Mouse (Mus musculus) A20 (cell line): ENCODE data around the gene Acap2.

Experiments used
- DNase-seq: peaks from one replicate; pipeline ENCODE4 v3.0.0-alpha.2; 2011; ENCODE audit warnings: low read depth, low spot score

Gene Acap2

DNA sequence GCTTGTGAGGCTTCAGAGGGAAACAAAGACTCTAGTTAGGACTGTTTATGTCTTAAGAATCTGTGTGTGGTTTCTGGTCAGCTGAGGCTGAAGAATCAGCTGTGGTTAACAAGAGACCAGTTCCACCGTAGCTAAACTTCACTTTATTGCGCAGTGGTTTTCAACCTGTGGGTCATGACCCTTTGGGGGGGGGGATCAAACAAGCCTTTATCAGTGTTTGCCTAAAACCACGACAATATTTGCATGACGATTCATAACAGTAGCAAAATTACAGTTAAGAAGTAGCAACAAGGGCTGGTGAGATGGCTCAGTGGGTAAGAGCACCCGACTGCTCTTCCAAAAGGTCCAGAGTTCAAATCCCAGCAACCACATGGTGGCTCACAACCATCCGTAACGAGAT, 4.7 kb upstream of the Acap2 start:
- no peak for DNase-seq

DNA sequence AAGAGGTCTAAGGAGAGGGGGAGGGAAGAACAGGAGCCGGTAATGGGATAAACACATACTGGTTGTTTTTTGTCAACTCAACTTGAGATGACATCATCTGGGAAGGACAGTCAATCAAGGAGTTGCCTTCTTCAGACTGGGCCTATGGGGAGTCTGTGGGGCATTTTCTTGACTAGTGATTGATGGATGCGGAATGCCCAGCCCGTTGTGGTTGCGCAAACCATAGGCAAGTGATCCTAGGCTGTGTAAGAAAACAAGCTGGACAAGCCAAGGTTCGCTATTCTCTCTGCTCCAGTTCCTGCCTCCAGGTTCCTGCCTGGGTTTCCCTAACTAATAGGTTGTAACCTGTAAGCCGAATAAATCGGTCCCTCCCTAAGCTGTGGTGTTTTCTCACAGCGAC, 4.1 kb upstream of the Acap2 start:
- DNase-seq = no peak

DNA sequence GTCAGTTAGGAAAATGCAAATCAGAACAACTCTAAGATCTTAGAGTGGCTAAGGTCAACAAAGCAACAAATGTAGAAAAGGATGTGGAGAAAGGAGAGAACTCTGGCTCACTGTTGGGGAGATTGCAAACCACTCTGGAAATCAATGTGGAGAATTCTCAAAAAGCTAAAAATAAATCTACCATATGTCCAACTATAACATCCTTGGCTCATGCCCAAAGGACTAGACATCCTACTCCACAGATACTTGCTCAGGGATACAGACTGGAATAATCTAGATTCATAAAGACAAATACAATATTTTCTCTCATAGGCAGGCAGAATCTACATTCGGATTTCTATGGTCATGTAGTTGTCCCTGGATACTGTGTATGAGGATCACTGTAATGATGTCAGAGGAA, 3.2 kb upstream of the Acap2 start:
- no peak for DNase-seq

DNA sequence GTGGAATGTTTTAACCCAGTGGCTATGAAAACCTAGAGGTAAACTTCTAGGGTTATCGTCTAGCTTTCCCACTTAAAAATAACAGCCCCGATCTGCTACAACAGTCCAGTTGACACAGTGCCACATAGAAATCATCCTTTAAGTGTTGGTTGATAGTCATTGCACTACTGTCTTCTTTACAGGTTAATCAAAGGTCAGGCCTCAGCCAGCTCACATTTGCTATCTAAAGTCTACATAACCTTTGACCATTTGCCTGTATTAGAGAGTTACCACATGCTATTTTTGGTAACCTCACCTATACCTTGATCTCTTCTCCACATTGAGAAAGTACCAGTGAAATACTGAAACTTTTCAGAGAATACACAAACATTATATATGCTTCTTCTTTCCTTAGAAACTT, 659 bp upstream of the Acap2 start:
- no peak for DNase-seq

DNA sequence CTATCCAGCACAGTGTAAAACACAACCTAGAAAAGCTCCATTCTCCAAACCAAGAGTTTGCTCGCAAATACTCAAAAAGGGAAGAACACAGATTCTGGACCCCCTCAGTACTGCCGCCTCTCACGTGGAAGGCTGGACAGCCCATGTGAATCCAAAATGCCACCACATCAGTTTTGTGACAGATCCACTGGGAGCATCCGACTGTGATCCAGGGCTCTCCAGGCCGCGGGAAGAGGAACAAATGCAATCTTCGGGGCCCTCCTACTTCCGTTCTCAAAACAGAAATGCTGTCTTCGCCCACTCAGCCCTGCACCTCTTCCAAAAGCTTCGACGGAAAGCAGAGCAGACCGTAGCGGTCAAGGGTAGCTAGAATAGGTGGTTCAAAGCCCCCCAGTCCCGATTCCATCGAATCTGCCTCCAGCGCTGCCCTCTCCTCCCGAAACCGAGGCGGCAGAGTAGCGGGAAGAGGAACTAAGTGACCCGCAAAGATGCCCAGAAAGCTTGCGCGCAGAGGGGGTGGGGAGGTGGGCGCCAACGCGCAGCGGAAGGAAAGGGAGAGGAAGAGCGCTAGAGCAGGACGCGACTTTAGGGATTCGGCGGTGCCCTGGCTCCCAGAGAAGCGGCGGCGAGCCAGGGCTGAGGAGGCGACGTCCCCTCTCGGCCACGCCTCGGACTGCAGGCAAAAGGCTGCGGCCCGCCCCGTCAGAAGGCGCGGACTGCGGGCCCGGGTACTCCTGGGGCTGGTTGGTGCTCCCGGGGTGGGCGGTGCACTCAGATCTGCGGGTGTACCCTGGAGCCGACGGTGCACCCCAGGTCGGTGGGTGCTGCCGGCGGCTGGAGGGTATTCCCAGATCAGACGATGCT, 887 bp downstream of the Acap2 start:
- DNase-seq = peak; percentile 81

DNA sequence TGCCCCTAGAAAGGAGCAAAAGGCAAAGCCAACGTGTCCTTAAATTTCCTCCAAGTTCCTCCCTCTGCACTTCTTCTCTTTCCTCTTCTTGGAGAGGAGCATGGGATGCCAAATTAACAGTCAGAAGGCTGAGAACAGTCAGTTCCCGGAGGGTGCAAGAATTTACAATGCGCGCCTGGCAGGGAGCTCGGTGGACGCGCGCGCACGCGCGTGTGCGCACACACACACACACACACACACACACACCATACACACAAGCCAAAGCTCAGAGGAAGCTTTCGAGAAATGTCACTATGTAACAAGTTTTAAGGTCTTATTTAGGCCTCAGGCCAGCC, 1.5 kb downstream of the Acap2 start:
- DNase-seq = no peak

DNA sequence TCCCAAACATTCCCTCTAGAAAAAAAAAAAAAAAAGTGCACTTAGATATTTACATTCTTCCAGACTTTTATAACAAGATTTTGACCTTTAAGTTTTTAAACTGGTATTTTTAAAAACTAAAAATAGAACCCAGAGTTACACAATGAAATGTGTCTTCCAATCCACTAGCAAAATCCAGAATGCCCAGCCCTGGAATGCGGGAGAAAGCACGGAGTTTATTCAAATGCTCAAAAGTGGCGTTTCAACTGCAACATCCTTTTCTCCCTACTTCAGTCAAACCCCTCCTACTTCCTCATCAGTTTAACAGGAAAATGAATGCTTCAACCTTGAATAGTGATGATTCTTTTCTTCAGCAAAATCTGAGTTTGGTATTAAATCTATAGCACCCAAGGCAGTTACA, 4.1 kb downstream of the Acap2 start:
- no peak for DNase-seq

DNA sequence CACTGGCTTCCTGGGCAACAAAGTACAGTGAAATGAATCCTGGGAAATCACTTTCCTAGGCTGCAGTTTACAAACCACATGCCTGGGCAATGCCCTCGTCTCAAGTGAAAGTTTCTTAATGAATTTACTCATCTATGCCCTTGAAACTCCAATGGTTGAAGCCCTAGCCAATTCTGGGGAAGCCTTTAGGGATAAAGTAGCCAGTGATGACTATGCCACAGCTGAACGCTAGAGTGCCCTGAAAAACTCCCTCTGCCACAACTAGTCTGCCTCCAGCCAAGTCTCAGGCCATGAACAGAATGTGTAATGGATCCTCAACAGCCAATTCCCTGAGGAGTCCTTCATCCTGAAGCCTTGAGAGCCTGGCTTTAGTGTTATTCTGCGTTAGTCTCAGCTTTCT, 8.5 kb downstream of the Acap2 start:
- no peak for DNase-seq

DNA sequence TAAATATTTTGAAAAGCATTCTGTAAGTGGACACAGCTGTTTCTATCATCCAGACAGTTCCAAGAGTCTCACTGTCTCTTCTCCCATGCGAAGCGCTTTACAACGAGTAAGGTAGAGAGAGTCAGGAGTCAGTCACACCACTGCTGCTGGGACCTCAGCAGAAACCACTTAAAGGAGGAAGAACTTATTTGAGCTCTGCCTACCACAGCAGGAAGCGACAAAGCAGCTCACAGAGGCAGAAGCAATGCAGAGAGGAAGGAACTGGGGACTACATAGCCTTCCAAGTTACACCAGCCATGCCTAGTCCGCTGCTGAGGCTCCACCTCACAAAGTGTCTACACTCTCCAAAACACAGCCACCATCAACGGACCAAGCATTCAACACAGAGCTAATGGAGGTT, 9.2 kb downstream of the Acap2 start:
- peak; percentile 86 for DNase-seq

DNA sequence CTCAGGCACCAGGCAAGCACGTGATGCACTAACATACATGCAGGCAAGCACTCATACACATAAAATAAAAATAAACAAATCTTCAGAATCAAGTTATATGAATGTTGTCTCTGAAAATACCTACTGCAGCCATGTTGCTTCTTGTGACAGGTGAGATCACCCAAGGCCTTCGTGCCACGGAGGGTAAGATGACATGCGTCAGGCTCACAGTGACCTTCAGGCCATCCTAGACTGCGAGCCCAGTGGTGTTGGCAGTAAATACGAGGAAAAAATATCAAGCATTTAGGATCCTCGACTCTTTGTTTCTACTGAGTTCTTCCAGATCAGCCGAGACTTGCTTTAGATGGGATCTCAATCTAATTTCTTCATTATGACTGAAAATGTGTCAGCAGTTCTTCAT, 10.6 kb downstream of the Acap2 start:
- DNase-seq = no peak

DNA sequence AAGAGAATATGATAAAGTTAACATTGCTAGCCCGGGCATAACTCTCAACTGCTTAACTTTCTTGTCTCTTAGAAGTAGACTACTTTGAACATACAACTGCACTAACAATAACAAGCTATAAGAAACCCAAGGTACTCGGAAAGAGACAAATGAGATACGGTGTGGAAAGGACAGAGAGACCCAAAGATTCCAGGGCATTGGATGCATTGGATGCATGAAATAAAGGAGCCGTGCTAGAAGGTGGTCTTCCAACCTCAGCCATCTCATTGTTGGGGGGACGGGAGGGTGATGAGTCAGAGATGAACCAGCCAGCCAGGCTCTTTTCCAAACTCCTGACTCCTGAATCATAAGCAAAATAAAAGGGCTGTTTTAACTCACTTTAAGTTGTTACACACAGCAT, 11.8 kb downstream of the Acap2 start:
- DNase-seq = peak; percentile 36

DNA sequence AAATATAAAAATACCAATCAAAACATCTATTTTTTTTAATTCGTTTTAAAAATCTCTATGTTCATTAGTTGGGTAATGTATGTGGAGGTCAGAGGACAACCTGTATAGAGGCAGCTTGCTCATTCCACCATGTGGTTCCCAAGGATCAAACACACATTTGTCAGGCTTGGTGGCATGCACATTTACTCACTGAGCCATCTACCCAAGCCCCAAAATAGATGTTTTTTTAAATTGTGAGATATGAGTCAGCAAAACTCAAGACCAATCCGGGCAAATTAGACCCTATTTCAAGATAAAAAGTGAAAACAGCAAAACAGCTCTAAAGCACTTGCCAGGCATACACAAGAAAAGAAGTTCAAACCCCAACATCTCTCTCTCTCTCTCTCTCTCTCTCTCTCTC, 12.2 kb downstream of the Acap2 start:
- peak; percentile 47 for DNase-seq

DNA sequence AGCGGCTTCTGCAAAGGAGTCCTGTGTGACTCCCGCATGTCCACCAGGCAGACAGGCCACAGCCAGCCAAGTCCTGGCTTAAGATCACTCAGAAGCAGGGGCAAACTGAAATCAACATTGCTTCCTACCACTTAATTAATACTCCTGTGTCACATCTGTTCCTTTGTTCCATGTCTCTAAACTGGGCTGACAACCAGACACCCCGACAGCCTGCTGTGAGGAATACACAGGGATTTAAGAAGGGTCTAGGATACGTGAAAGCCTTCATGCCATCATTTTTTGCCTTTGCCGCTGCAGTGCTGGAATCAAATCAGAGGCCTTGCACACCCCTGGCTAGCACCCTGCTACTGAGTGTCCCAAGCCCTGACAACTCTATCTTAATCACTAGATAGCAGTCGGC, 12.8 kb downstream of the Acap2 start:
- DNase-seq = no peak

DNA sequence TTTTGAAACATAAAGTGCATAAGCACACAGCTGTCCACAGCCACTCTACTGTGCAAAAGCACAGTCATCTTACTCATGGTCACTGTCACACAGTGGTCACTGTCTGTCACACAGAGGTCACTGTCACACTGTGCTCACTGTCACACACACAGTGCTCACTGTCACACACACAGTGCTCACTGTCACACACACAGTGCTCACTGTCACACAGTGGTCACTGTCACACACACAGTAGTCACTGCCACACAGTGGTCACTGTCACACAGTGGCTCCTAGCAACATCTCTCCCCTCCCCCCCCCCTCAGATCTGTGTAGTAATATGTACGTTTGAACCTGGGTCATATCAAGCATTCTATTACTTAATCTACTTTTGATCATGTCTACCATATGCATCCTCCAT, 13.9 kb downstream of the Acap2 start:
- DNase-seq = no peak

DNA sequence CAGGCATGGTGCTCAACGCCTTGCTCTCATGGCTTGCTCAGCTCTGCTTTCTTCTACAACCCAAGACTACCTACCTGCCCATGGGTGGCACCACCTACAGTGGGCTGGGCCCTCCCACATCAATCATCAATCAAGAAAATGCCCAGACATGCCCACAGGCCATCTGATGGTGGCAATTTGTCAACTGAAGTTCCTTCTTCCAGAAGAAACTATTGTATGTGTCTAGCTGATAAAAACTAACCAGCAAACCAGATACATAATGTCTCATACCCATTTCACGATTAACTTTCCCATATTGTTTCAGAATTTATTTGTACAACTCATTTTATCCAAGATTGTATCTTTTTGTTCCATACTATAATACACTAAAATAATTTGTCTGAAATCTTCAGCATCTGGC, 15.3 kb downstream of the Acap2 start:
- DNase-seq = no peak

DNA sequence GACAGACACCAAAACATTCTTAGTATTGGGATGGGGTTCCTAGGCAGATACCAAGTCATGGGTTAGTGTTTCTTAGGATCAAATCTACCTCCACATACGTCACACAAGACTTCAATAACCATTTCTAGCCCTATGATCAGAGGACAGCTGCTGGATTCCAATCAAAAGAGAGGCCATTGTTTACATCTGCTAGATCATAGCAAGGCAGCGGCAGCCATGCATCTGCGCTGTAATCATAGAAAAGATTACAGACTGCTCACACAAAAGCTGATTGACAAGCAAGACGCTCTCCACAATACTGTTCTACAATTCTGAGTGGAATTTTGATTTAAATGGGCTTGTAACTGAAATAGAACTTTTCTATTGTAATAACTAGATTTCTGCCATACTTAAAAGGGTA, 16.3 kb downstream of the Acap2 start:
- no peak for DNase-seq

DNA sequence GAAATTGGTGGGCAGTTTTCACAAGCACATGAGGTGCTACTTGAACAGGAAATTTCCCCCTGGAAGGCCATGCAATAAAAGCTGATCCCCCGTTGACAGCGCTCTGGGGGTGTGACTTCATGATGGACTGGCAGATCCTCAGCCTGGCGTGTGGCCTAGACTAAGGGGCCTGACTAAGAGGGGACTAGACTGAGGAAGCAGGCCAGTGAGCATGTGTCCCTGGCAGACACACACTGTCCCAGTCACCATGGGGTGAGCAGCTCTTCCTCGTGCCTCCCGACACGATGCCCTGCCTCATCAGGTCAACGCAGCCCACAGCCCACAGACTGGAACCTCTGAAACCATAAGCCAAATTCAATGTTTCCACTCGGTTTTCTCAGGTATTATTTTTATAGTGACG, 18.5 kb downstream of the Acap2 start:
- DNase-seq = no peak

DNA sequence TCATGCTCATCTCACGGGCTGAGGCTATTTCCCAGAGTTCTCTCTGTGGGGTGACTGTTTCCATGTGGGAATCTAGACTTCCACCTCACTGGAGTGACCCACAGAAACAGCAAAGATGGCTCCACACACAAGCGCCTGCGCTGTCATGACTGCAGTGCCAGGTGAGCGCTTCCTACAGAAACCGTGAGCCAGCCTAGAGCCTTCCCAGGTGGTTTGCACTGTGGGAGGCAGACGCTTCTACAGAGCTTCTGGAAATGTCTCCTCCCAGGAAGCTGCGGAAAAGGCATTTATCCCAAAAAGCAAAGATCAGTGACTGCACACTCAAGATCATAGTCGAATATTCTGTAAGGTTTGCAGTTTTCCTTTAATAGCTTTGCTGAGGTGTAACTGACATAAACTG, 20.2 kb downstream of the Acap2 start:
- DNase-seq = no peak

DNA sequence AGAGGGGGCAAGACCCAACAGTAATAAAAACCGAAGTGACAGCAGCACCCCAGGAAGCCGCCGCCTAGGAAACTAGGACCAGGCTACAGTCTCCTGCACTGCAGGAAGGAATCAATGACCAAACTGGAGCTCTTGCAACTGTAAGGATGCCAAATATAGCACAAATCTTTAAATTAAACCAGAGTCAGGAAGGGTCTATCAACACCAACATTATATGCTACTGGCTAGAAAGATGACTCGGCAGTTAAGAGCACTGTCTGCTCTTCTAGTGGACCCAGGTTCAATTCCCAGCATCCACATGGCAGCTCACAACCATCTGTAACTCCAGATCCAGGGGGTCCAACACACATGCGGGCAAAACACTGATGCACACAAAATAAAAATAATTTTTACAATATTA, 21.7 kb downstream of the Acap2 start:
- DNase-seq = no peak

DNA sequence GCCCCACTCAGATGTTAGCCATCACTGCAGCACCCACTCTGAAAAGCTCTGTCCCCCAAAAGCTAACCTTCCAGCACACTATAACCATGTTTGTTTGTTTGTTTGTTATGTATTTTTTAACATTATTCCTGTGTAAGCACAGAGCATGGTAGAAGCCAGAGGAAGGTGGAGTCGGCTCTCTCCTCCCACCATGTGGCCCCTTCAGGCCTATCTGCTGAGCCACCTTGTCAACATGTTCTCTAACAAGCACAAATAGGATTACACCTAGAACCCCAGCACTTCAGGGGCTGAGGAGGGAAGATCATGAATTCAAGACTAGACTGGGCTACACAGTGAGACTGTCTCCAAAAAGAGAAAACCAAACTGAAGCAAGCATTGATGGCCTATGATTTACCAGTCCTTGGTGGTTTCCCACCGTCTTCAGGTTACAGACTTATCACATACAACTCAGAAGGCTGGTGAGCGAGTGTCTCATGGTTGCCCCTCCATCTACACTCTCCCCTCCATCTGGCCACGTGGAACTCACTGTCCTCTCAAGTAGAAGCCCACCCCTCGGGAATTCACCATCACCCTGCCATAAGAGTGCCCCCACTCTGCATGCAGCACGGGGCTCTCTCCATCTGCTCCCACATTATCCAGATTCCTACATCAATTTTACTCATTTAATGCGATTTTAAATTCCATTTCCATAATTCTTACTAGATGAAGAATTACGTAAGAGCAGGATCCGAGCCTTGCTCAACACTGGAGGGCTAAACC, 26.0 kb downstream of the Acap2 start:
- DNase-seq = no peak

DNA sequence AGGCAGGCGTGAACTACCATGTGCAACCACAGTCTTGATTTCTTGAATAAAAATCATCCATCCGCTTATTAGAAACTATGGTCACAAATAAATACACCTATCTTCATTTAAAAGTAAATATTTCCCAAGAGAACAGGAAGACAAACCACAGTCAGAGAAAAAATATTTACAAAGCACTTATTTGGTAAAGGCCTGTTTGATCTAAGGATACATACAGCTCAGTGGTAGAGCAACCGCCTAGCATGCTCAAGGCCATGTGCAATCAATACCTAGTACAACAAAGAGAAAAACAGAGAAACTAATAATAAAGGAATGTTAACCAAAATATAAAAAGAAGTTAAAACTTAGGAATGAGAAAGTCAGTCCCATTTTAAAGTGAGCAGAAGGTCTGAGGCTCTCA, 28.8 kb downstream of the Acap2 start:
- DNase-seq = no peak

DNA sequence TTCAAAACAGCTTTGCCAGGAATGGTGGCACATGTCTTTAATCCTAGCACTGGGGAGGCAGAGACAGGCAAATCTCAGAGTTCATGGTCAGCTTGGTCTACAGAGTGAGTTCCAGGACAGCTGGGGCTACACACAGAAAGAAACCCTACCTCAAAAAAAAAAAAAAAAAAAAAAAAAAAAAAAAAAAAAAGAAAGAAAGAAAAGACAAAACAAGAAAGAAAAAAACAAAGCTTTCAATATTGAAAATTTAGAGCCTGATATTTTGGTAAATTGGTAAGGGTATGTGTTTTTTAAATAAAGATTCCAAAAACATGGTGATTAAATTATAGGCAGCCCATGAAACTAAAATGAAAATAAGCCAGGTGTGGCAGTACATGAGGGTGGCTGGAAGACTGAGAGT, 29.6 kb downstream of the Acap2 start:
- no peak for DNase-seq

DNA sequence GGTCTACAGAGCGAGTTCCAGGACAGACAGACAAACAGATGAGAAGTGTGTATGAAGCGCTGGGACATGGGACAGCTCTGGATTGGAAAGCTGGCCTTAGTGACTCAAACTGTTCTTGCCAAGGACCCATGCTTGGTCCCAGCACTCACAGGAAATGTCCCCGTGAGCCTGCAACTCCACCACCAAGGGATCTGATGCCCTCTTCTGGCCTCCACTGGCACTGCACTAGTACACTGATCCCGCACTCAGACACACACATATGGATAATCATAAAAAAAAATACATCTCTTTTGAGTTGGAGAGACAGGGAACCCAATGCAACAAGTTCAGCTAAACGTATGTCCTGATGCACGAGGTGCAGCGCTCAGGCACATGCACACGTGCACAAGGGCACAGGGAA, 30.7 kb downstream of the Acap2 start:
- no peak for DNase-seq
